Mouse (Mus musculus): ENCODE measurements around the gene Rab3a. TPM values are rescaled to one million over a fixed set of nuclear protein-coding genes. Genes with fewer than 3 reads are reported as not detected.
A peak's percentile ranks its signal among the peaks of the same experiment; 100 is the strongest.

The Rab3a gene
- total and polyA plus RNA-seq, 2 experiments, result 2.7 to 10.4 TPM

DNA sequence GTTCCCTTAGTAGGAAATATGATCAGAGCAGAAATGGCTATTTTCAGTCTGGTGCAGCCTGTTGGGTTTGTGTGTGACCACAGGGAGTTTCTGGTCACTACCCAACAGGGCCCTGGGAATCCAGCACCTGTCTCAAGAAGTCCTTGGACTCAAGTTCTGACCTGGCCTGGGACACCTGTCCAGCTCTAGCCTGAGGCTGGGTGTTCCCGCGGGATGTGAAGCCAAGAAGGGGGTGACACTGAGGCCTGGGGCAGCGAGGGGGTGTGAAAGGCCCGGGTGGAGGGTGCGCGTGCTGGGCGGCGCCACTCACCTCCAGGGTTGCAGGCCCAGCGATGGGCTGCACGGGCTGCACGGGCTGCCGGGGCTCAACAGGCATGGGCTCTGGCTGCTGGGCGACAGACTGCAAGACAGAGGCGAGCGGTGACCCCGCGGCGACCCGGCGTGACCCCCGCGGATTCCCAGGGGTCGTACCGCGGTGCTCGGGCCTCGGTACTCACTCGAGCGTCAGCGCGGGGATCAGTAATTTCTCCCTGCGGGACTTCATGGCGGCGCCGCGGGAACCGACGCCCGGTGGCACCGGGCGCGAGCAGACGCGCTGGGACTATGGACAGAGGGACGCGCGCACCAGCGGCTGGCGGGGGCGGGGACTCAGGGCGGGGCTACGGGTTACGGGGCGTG, 42.1 kb downstream of the Rab3a start:
- H3K36me3 ChIP-seq (ENCODE audit: control insufficient read depth, insufficient read depth, low read length), result no peaks in the 10 kb centered on the region
- 4% methylated on average over 54 of the region's 54 CpGs for WGBS
- peak overlapping the region; percentile 79 for H3K4me3 ChIP-seq (ENCODE audit: insufficient read depth, low read depth, low read length)
- peak overlapping the region; percentile 77 for H3K27ac ChIP-seq (replicated peaks; ENCODE audit: insufficient read depth, low read depth, low read length)
- peak; percentile 51 for DNase-seq (ENCODE audit: extremely low read depth, low read depth, low spot score)
- peaks cover 21% of the 10 kb centered on the region for H3K79me2 ChIP-seq (ENCODE audit: control insufficient read depth, insufficient read depth, low read length)
- peak overlapping the region; percentile 86 for H3K9ac ChIP-seq (ENCODE audit: low read depth, low read length)
- H3K27me3 ChIP-seq (ENCODE audit: control insufficient read depth, insufficient read depth, low read length), result no peaks in the 10 kb centered on the region
- peak; percentile 86 for TF ChIP-seq POLR2A (IDR thresholded peaks at IDR 0.05; ENCODE audit: extremely low read depth, insufficient read depth, low read length)
- no peak for TF ChIP-seq CTCF (IDR thresholded peaks at IDR 0.05; ENCODE audit: low read depth, low read length)
- H3K4me1 ChIP-seq (ENCODE audit: control insufficient read depth, insufficient read depth, low read length), result peaks cover 22% of the 10 kb centered on the region

GRCm38 (mm10) chr8:70797081-70798070, 42.9 kb downstream of the Rab3a start:
- Histone ChIP-seq H3K27me3 (ENCODE audit: control insufficient read depth, insufficient read depth, low read length) (no peaks in the 10 kb centered on the region), H3K79me2 (ENCODE audit: control insufficient read depth, insufficient read depth, low read length) (peaks cover 17% of the 10 kb centered on the region; the same call in 1 of the 2 replicates), H3K9ac (ENCODE audit: low read depth, low read length) (peak overlapping the region; percentile 84), H3K4me3 (ENCODE audit: insufficient read depth, low read depth, low read length) (peak overlapping the region; percentile 79), H3K4me1 (ENCODE audit: control insufficient read depth, insufficient read depth, low read length) (peaks cover 27% of the 10 kb centered on the region), H3K36me3 (ENCODE audit: control insufficient read depth, insufficient read depth, low read length) (no peaks in the 10 kb centered on the region), H3K27ac (replicated peaks; ENCODE audit: insufficient read depth, low read depth, low read length) (peak overlapping the region; percentile 99)
- peak; percentile 98 for DNase-seq (ENCODE audit: extremely low read depth, low read depth, low spot score)
- under 1% methylated on average over 56 of the region's 57 CpGs for WGBS
- no peak for TF ChIP-seq CTCF (IDR thresholded peaks at IDR 0.05; ENCODE audit: low read depth, low read length)
- TF ChIP-seq POLR2A (IDR thresholded peaks at IDR 0.05; ENCODE audit: extremely low read depth, insufficient read depth, low read length), result peak; percentile 66

- H3K36me3 ChIP-seq (ENCODE audit: control insufficient read depth, insufficient read depth, low read length), result no peaks in the 10 kb centered on the region
- TF ChIP-seq CTCF (IDR thresholded peaks at IDR 0.05; ENCODE audit: low read depth, low read length) (no peak), POLR2A (IDR thresholded peaks at IDR 0.05; ENCODE audit: extremely low read depth, insufficient read depth, low read length) (no peak)
- peak overlapping the region; percentile 84 for H3K9ac ChIP-seq (ENCODE audit: low read depth, low read length)
- H3K4me1 ChIP-seq (ENCODE audit: control insufficient read depth, insufficient read depth, low read length), result peaks cover 28% of the 10 kb centered on the region
- H3K27ac ChIP-seq (replicated peaks; ENCODE audit: insufficient read depth, low read depth, low read length), result peak overlapping the region; percentile 99
- 6% methylated on average over 15 of the region's 15 CpGs for WGBS
- peaks cover 18% of the 10 kb centered on the region; the same call in 1 of the 2 replicates for H3K79me2 ChIP-seq (ENCODE audit: control insufficient read depth, insufficient read depth, low read length)
- peak overlapping the region; percentile 63 for H3K4me3 ChIP-seq (ENCODE audit: insufficient read depth, low read depth, low read length)
- peak; percentile 99 for DNase-seq (ENCODE audit: extremely low read depth, low read depth, low spot score)
- no peaks in the 10 kb centered on the region for H3K27me3 ChIP-seq (ENCODE audit: control insufficient read depth, insufficient read depth, low read length)
Measured at GRCm38 (mm10) chr8:70798281-70798680, 43.8 kb downstream of the Rab3a start.

- Histone ChIP-seq H3K4me1 (ENCODE audit: control insufficient read depth, insufficient read depth, low read length) (peaks cover 22% of the 10 kb centered on the region), H3K27me3 (ENCODE audit: control insufficient read depth, insufficient read depth, low read length) (no peaks in the 10 kb centered on the region), H3K79me2 (ENCODE audit: control insufficient read depth, insufficient read depth, low read length) (peaks cover 12% of the 10 kb centered on the region; the same call in 1 of the 2 replicates), H3K9ac (ENCODE audit: low read depth, low read length) (no peak overlapping the region), H3K4me3 (ENCODE audit: insufficient read depth, low read depth, low read length) (no peak overlapping the region), H3K27ac (replicated peaks; ENCODE audit: insufficient read depth, low read depth, low read length) (peak overlapping the region; percentile 64), H3K36me3 (ENCODE audit: control insufficient read depth, insufficient read depth, low read length) (no peaks in the 10 kb centered on the region)
- no peak for DNase-seq (ENCODE audit: extremely low read depth, low read depth, low spot score)
- TF ChIP-seq CTCF (IDR thresholded peaks at IDR 0.05; ENCODE audit: low read depth, low read length), result no peak
- no peak for TF ChIP-seq POLR2A (IDR thresholded peaks at IDR 0.05; ENCODE audit: extremely low read depth, insufficient read depth, low read length)
- 82% methylated on average over 10 of the region's 10 CpGs for WGBS
Measured at GRCm38 (mm10) chr8:70800648-70801047, 46.2 kb downstream of the Rab3a start.

- Histone ChIP-seq H3K79me2 (ENCODE audit: control insufficient read depth, insufficient read depth, low read length) (peaks cover 9% of the 10 kb centered on the region; the same call in 1 of the 2 replicates), H3K27me3 (ENCODE audit: control insufficient read depth, insufficient read depth, low read length) (no peaks in the 10 kb centered on the region), H3K4me3 (ENCODE audit: insufficient read depth, low read depth, low read length) (no peak overlapping the region), H3K9ac (ENCODE audit: low read depth, low read length) (no peak overlapping the region), H3K4me1 (ENCODE audit: control insufficient read depth, insufficient read depth, low read length) (peaks cover 18% of the 10 kb centered on the region), H3K36me3 (ENCODE audit: control insufficient read depth, insufficient read depth, low read length) (no peaks in the 10 kb centered on the region), H3K27ac (replicated peaks; ENCODE audit: insufficient read depth, low read depth, low read length) (no peak overlapping the region; the same call in 1 of the 2 replicates)
- TF ChIP-seq POLR2A (IDR thresholded peaks at IDR 0.05; ENCODE audit: extremely low read depth, insufficient read depth, low read length), result no peak
- TF ChIP-seq CTCF (IDR thresholded peaks at IDR 0.05; ENCODE audit: low read depth, low read length), result no peak
- DNase-seq (ENCODE audit: extremely low read depth, low read depth, low spot score), result no peak
- 54% methylated on average over 15 of the region's 15 CpGs for WGBS
Measured at GRCm38 (mm10) chr8:70801156-70801555, 46.7 kb downstream of the Rab3a start.
